Mouse (Mus musculus): ENCODE data around the gene Gm11213.
A peak's percentile ranks its signal among the peaks of the same experiment; 100 is the strongest.

Gene Gm11213

DNA sequence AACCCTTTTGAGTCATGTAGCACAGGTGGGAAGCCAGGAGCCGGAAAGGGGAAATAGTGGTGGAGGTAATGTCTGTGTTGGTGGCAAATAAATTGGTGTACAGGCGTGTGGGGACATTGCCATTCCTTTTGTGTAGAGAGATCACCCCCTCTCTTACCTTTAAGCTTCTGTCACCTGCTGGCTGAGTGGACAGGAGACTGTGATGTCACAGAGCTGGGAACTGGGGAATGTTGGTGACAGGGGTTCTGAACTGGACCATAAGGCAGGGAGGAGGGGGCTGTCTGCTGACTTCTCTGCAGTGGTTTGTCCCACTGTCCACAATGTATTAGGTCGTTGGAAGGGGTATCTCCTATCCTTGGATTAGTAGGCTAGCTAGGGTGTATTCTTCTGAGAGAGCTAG, at the start of gene Gm11213:
TSS of gene Gm11213 (minus strand) at position 317 of the 400 bp plus-strand sequence.
- no peak for DNase-seq (ENCODE audit: low read depth, low spot score)
- H3K27me3 ChIP-seq (ENCODE audit: control insufficient read depth, insufficient read depth, low read length, poor library complexity, severe bottlenecking): no peaks in the 10 kb centered on the region
- H3K36me3 ChIP-seq (ENCODE audit: control insufficient read depth, insufficient read depth, low read length, poor library complexity, severe bottlenecking): no peaks in the 10 kb centered on the region

DNA sequence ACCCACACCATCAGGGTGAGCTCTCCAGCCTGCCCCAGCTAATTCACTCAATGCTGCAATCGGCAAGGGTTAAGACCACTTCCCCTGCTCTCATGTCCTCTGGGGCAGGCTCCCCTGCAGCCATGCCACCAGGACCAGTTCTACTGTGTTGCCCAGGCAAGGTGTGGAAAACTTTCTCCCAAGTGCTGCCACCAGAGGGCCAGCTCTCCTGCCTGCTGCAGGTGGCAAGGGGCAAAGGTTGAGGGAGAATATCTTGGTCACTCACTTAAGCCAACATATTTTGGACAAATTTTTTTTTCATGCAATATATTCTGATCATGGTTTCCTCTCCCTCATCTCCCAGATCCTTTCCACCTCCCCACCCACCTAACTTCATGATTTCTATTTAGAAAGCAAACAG, 49.3 kb upstream of the Gm11213 start:
- Histone ChIP-seq H3K36me3 (ENCODE audit: control insufficient read depth, insufficient read depth, low read length, poor library complexity, severe bottlenecking) (no peaks in the 10 kb centered on the region), H3K27me3 (ENCODE audit: control insufficient read depth, insufficient read depth, low read length, poor library complexity, severe bottlenecking) (no peaks in the 10 kb centered on the region)
- no peak for DNase-seq (ENCODE audit: low read depth, low spot score)

DNA sequence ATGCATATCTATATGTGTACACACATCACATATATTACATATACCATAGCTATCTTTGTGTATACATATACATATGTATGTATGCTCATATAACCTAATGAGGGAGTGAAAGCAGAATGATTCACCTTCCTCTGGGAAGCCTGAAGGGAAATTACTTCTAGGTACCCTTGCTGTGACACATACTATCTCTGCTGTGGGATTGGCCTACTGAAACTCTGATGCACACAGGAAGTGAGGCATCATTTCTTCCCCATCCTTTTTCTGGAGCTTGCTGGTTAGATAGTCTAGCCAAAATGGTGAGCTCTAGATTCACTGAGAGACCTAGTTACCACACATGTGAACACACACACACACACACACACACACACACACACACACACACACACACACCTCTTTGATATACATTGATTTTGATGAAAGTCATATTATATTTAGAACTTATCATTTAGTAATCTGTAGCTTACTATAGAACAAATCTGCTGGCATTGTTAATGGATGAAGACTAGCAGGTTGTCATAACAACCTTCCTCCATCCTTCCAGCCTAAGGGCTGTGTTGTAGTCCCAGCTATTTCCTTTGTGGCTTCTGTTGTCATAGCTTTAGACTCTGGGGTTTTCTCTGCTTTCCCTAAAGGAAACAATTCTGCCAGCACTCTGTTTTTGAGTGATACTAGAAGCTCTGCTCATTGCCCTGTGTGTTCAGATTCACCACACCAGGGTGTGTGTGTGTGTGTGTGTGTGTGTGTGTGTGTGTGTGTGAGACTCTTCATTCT, 39.1 kb upstream of the Gm11213 start:
- DNase-seq (ENCODE audit: low read depth, low spot score): no peak
- no peaks in the 10 kb centered on the region for H3K36me3 ChIP-seq (ENCODE audit: control insufficient read depth, insufficient read depth, low read length, poor library complexity, severe bottlenecking)
- H3K27me3 ChIP-seq (ENCODE audit: control insufficient read depth, insufficient read depth, low read length, poor library complexity, severe bottlenecking): no peaks in the 10 kb centered on the region

DNA sequence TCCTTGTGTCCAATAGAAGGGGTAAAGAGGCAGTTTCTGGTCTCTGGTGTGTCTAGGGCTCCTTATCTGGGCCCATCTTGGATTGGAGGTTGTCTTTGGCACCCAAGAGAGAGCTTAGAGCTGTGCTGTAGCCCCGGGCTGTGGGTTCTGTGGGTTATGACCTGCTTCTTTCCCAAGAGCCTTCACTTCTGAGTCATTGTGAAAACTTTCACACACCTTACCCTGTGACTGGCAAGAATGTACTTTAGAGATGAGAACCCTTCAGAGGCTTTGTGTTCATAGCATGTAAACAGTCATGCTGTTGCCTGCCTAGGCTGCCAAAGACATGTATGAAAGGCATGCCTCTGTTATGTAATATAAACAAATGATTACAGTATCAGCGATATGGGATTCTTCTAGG, 34.8 kb upstream of the Gm11213 start:
- DNase-seq (ENCODE audit: low read depth, low spot score): no peak
- Histone ChIP-seq H3K36me3 (ENCODE audit: control insufficient read depth, insufficient read depth, low read length, poor library complexity, severe bottlenecking) (no peaks in the 10 kb centered on the region), H3K27me3 (ENCODE audit: control insufficient read depth, insufficient read depth, low read length, poor library complexity, severe bottlenecking) (no peaks in the 10 kb centered on the region)

DNA sequence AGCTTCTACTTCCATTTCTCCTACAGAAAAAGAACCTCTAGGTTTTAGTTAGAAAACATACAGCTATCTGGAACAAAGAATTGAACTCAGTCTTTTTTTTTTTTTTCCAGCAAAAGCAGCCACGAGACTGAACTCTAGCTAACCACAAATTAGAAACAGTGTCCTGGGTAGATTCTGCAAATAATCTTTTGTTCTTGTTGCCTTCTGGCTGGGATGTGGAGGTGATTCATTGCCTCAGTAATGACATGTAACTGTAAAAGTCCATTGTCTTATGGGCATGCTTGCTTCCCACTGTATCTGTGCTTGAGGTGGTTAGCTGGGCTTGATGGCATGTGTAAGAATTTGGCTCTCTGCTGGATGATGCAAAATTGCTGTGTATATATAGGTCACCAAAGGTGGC, 33.5 kb upstream of the Gm11213 start:
- no peaks in the 10 kb centered on the region for H3K36me3 ChIP-seq (ENCODE audit: control insufficient read depth, insufficient read depth, low read length, poor library complexity, severe bottlenecking)
- no peak for DNase-seq (ENCODE audit: low read depth, low spot score)
- no peaks in the 10 kb centered on the region for H3K27me3 ChIP-seq (ENCODE audit: control insufficient read depth, insufficient read depth, low read length, poor library complexity, severe bottlenecking)

DNA sequence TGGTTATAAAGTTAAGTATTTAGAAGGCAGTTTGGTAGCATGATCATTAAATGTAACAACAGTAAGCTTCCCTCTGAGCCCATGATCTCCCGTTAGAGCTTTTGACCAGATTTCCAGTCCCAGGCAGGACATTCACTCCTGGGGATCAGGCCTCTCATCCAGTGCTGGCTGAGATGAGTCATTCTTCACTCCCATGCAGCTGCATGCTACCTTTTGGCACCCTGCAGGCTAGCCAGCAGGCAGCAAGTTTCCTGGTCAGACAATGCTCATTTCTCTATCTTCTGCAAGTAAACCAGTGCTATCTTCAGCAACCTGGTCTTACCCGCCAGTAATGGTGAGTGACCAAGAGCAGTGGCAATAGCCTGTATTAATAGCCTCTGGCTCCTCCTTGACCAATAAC, 28.1 kb upstream of the Gm11213 start:
- H3K36me3 ChIP-seq (ENCODE audit: control insufficient read depth, insufficient read depth, low read length, poor library complexity, severe bottlenecking): no peaks in the 10 kb centered on the region
- DNase-seq (ENCODE audit: low read depth, low spot score): no peak
- H3K27me3 ChIP-seq (ENCODE audit: control insufficient read depth, insufficient read depth, low read length, poor library complexity, severe bottlenecking): no peaks in the 10 kb centered on the region

DNA sequence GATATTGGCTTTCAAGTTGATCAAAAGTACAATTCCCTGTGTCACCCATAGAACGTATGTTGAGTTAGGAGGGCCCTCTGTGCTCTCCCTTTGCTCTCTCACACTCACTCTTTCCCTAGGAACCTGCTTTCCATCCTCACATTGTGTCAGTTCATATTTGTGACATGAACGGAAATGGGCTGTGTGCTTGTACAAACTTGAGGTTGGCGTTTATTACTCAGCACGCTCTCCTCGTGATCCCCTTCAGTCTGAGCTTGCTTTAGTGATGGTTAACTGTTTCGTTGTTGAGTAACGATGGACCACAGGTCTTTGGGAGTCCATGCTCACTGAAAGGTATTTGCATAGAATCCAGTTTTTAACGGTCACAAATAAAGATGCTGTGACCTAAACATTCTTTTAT, 22.1 kb upstream of the Gm11213 start:
- Histone ChIP-seq H3K27me3 (ENCODE audit: control insufficient read depth, insufficient read depth, low read length, poor library complexity, severe bottlenecking) (no peaks in the 10 kb centered on the region), H3K36me3 (ENCODE audit: control insufficient read depth, insufficient read depth, low read length, poor library complexity, severe bottlenecking) (no peaks in the 10 kb centered on the region)
- DNase-seq (ENCODE audit: low read depth, low spot score): no peak

DNA sequence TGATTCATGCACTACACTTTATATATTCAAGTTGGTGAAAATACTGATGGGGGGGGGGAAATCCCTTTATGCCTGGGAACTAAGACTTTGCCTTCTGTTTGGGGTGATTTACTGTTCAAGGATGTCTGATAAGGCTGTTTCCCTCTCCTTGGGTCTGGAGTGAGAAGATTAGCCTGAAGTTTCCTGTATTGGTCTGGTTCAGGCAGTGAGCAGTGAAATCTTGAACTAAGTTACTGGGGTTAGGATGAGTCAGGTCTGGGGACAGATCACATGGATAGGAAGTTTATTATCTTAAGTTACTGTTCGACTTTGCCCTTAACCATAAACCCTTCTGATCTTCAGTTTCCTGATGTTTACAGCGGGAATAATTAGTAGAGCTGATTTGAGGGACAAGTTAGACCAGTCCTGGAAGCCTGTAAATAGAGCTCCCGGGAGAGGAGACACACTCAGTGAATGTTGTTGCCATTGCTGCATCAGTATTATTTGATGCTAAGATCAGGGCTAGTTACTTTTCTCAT, 20.6 kb upstream of the Gm11213 start:
- no peaks in the 10 kb centered on the region for H3K27me3 ChIP-seq (ENCODE audit: control insufficient read depth, insufficient read depth, low read length, poor library complexity, severe bottlenecking)
- no peak for DNase-seq (ENCODE audit: low read depth, low spot score)
- H3K36me3 ChIP-seq (ENCODE audit: control insufficient read depth, insufficient read depth, low read length, poor library complexity, severe bottlenecking): no peaks in the 10 kb centered on the region

DNA sequence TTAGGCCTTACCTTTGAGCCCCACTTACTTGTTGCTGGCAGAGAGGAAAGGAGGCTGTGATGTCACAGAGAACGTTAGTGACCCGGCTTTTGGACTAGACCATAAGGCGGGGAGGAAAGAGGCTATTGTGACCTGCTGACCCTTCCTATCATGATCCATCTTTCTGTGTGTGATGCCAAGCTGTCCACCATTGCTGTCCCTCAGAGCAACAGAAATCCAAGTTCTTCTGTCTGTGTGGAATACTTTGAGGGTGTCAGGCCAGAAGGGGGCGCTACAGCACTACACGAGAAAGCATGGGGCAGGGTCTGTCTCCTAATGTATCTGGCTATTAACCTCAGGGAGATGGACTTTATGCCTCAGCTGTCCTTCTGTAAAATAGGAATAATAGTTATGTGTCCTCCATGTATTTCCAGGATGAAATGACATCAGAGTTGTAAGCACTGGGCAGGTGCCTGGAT, 17.3 kb upstream of the Gm11213 start, which contains the start of gene Tex48:
TSS of gene Tex48 (minus strand) at position 51 of the 458 bp plus-strand sequence.
- Histone ChIP-seq H3K27me3 (ENCODE audit: control insufficient read depth, insufficient read depth, low read length, poor library complexity, severe bottlenecking) (no peaks in the 10 kb centered on the region), H3K36me3 (ENCODE audit: control insufficient read depth, insufficient read depth, low read length, poor library complexity, severe bottlenecking) (no peaks in the 10 kb centered on the region)
- peak; percentile 57 for DNase-seq (ENCODE audit: low read depth, low spot score)

DNA sequence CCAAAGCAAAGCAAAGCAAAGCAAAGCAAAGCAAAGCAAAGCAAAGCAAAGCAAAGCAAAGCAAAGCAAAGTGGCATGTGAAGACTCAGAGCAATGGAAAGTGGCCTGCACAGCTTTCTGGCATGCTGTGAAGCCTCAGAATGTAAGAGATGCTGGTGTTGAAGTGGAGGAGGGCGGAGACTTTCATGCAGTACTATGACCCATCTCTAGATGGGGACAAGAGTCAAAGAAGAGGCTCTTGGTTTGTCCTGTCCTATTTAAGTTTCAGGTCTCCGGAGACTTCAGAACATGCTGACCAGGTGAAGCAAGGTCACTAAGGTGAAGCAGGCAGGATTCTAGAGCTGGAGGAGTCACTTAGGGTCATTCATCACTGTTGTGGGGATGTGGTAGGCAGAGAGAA, 16.8 kb upstream of the Gm11213 start:
- DNase-seq (ENCODE audit: low read depth, low spot score): peak; percentile 6
- H3K27me3 ChIP-seq (ENCODE audit: control insufficient read depth, insufficient read depth, low read length, poor library complexity, severe bottlenecking): no peaks in the 10 kb centered on the region
- H3K36me3 ChIP-seq (ENCODE audit: control insufficient read depth, insufficient read depth, low read length, poor library complexity, severe bottlenecking): no peaks in the 10 kb centered on the region

DNA sequence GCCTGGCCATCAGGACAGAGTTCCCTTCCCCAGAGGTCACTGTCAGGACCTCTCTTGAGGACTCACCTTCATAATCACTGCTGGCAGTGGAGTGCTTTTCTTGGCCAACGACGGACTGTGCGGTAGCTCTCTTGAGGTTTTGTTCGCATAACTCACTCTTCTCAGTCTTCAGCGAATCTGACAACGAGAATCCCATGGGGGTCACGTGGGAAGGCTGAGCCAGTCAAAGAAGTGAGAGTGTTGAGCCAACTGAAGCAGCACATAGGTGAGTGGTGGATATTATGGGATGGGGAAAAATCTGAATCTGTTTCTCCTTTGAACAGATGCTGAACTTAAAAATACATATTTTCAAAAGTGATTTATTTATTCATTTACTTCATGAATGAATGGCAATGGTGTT, 3.3 kb upstream of the Gm11213 start:
- H3K27me3 ChIP-seq (ENCODE audit: control insufficient read depth, insufficient read depth, low read length, poor library complexity, severe bottlenecking): no peaks in the 10 kb centered on the region
- no peaks in the 10 kb centered on the region for H3K36me3 ChIP-seq (ENCODE audit: control insufficient read depth, insufficient read depth, low read length, poor library complexity, severe bottlenecking)
- no peak for DNase-seq (ENCODE audit: low read depth, low spot score)

DNA sequence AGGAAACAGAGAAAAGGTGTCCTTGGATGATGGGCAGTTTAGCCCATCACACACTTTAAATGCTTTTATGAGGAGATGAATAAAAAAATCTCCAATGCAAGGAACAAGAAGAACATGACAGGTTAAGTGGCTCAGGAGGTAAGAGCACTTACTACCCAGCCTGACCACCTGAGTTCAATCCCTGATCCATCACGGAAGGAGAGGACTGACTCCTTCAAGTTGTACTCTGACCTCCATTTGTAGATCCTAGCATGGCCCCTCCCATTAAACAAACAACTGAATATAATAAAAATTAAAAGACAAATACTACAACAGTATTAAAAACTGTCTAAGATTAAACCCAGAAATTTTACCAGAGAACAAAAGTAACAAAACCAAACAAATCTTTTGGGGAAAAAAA, 907 bp upstream of the Gm11213 start:
- Histone ChIP-seq H3K27me3 (ENCODE audit: control insufficient read depth, insufficient read depth, low read length, poor library complexity, severe bottlenecking) (no peaks in the 10 kb centered on the region), H3K36me3 (ENCODE audit: control insufficient read depth, insufficient read depth, low read length, poor library complexity, severe bottlenecking) (no peaks in the 10 kb centered on the region)
- DNase-seq (ENCODE audit: low read depth, low spot score): no peak

DNA sequence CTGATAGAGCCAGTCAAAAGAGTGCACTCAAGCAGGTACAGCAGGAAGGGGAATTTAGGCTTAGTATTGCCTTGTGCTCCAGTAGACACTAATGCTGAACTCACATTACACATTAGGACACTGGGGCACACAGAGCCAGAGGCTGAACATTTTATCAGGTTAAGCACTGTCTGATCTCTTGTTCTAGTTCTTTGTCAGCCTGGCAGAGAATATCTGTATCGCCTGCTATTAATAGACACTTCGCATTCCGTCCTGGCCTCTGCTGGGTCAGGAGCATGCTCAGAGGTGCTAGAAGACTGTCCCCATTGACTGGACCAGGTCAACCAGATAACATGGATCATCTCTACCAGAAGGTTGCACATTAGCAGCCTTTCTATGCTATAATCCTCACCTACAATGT, 484 bp upstream of the Gm11213 start:
- Histone ChIP-seq H3K36me3 (ENCODE audit: control insufficient read depth, insufficient read depth, low read length, poor library complexity, severe bottlenecking) (no peaks in the 10 kb centered on the region), H3K27me3 (ENCODE audit: control insufficient read depth, insufficient read depth, low read length, poor library complexity, severe bottlenecking) (no peaks in the 10 kb centered on the region)
- DNase-seq (ENCODE audit: low read depth, low spot score): no peak

DNA sequence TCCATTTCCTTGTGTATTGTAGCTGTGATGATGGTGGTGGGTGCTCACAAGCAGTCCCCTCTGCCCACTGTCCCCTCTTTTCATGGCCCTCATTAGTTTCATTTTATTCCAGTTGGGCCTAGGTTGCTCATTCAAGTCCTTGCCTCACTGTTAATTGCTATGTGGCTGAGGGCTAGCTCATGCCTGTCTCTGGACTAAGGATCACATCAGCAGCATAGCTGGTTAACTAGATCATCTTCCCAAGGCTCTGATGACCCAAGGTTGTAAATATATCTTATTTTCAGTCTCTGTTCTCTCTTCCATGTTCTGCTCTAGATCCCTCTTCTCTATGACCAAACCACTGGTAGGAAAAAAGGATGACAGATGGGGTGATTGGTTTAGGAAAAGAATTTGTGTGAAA, 3.8 kb downstream of the Gm11213 start:
- H3K36me3 ChIP-seq (ENCODE audit: control insufficient read depth, insufficient read depth, low read length, poor library complexity, severe bottlenecking): no peaks in the 10 kb centered on the region
- DNase-seq (ENCODE audit: low read depth, low spot score): no peak
- no peaks in the 10 kb centered on the region for H3K27me3 ChIP-seq (ENCODE audit: control insufficient read depth, insufficient read depth, low read length, poor library complexity, severe bottlenecking)

DNA sequence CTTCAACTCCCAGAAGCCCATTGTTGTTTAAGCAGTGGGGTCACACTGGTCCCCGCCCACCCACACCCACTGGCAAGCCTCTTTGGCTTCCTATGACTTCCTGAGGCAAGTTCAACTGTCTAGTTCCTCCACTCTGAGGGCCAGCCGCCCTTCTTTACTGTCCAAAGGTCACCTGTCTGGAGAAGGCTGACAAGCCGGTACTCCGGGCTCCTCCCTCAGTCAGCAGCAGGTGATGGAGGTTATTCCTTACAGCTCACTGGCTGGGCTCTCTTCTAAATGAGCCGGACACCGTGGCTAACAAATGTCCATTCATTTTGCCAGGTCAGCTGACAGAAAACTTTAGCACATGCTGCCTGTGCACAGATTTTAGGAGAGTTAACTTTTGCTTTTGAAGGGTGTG, 4.3 kb downstream of the Gm11213 start:
- DNase-seq (ENCODE audit: low read depth, low spot score): no peak
- Histone ChIP-seq H3K27me3 (ENCODE audit: control insufficient read depth, insufficient read depth, low read length, poor library complexity, severe bottlenecking) (no peaks in the 10 kb centered on the region), H3K36me3 (ENCODE audit: control insufficient read depth, insufficient read depth, low read length, poor library complexity, severe bottlenecking) (no peaks in the 10 kb centered on the region)

DNA sequence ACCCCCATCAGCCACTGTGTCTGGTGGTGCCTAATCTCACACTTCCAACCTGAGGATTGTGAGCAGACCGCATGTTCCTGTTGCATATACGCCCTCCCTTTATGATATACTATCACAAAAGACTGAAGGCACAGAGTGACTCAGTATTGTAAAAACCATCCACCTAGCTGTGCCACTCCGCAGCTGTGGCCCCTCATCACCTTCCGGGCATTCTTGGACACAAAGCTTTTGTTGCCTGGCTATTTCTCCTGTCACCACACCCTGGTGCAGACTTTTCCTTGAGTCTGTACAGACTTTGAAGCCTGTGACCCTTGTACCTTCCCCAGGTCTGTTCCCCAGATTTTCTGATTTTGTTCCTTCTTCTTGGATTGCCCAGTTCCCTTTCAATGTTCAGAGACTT, 9.1 kb downstream of the Gm11213 start:
- H3K36me3 ChIP-seq (ENCODE audit: control insufficient read depth, insufficient read depth, low read length, poor library complexity, severe bottlenecking): no peaks in the 10 kb centered on the region
- DNase-seq (ENCODE audit: low read depth, low spot score): no peak
- H3K27me3 ChIP-seq (ENCODE audit: control insufficient read depth, insufficient read depth, low read length, poor library complexity, severe bottlenecking): no peaks in the 10 kb centered on the region

All from splenic B cell, adult 2 months (primary cell).